23 mouse cellular contexts compared by ENCODE assay signal in the genomic region with DNA sequence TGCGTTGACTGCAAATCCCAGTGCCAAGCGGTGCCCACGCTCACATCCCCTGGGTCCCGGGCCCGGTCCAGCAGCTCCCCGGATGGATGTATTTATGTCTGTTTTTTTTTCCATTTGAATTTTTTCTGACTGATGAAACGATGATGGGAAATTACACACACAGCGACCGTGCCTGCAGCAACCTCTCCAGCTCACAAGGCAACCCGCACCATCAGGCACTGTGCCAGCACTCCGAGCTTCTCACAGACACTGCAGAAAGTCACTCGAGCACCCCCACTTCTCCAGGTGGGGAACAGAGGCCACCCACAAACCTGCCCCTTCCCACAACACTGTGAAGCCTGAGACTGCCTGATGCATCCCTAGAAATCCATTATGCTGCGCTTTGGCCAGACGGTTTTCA. TPM values are rescaled to one million over a fixed set of nuclear protein-coding genes. Genes with fewer than 3 reads are reported as not detected.
DNase-seq lines count a peak whose midpoint lies in the region; ATAC-seq and TF ChIP-seq lines count a peak whose summit lies in the region.
"Had no signal": no experiment of that assay in that cellular context is flagged by ENCODE, and none has a peak within 500 bp of the region (broad histone marks: within the 10 kb centered on the region; RNA-seq: fewer than 3 reads in every experiment).

No protein-coding gene starts in this region.

- WGBS in hindbrain, embryonic 13.5 days: 64% methylated on average over 14 of the region's 14 CpGs
- 52% methylated on average over 14 of the region's 14 CpGs for WGBS in hindbrain, embryonic 14.5 days

- DNase-seq in hindbrain, embryonic 14.5 days (ENCODE audit: low spot score): no peak
- DNase-seq in right cerebral cortex, postnatal 4 days: peak; percentile 29
- DNase-seq in right cerebral cortex, adult 2 months (ENCODE audit: low spot score in 2 of 2): no peak
- peak; percentile 65 for DNase-seq in cerebellum, adult 9-10 months
- no peak for DNase-seq in layer of hippocampus, adult 2 months (ENCODE audit: low spot score in 2 of 2)
- DNase-seq: kidney, adult 8-10 months; lung, postnatal 10 days; spleen, adult 18-20 months; thymus, postnatal 4 days had no signal

- H3K4me2 ChIP-seq in hindbrain, embryonic 13.5 days: no peak overlapping the region
- H3K4me2 ChIP-seq in hindbrain, embryonic 14.5 days (replicated peaks): no peak overlapping the region
- H3K4me2 ChIP-seq: embryonic facial prominence, embryonic 15.5 days; forebrain, embryonic 12.5 days; limb, embryonic 12.5 days; liver, embryonic 15.5 days had no signal

- H3K9ac ChIP-seq in hindbrain, embryonic 13.5 days: no peak overlapping the region
- no peak overlapping the region for H3K9ac ChIP-seq in hindbrain, embryonic 14.5 days
- H3K9ac ChIP-seq: embryonic facial prominence, embryonic 15.5 days; forebrain, embryonic 12.5 days; limb, embryonic 12.5 days; liver, embryonic 15.5 days had no signal

- H3K4me3 ChIP-seq in hindbrain, embryonic 13.5 days: no peak overlapping the region
- H3K4me3 ChIP-seq in hindbrain, embryonic 14.5 days (replicated peaks; ENCODE audit: low read length): no peak overlapping the region
- no peak overlapping the region for H3K4me3 ChIP-seq in layer of hippocampus, adult 2 months
- H3K4me3 ChIP-seq: embryonic facial prominence, embryonic 15.5 days; forebrain, embryonic 12.5 days; left cerebral cortex, adult 2 months; limb, embryonic 12.5 days; liver, embryonic 15.5 days had no signal

- H3K27ac ChIP-seq in hindbrain, embryonic 13.5 days: peak overlapping the region; percentile 60; the same call in 1 of the 2 replicates
- H3K27ac ChIP-seq in hindbrain, embryonic 14.5 days: no peak overlapping the region; the same call in 1 of the 2 replicates
- H3K27ac ChIP-seq in layer of hippocampus, adult 2 months: no peak overlapping the region
- H3K27ac ChIP-seq: embryonic facial prominence, embryonic 15.5 days; forebrain, embryonic 12.5 days; left cerebral cortex, adult 2 months; limb, embryonic 12.5 days; liver, embryonic 15.5 days had no signal

- H3K4me1 ChIP-seq in hindbrain, embryonic 13.5 days (replicated peaks): peaks cover 50% of the 10 kb centered on the region
- peaks cover 34% of the 10 kb centered on the region for H3K4me1 ChIP-seq in hindbrain, embryonic 14.5 days (replicated peaks; ENCODE audit: control insufficient read depth, insufficient read depth, low read length)
- H3K4me1 ChIP-seq: liver, embryonic 15.5 days had no signal

- no peaks in the 10 kb centered on the region for H3K9me3 ChIP-seq in hindbrain, embryonic 13.5 days
- no peaks in the 10 kb centered on the region for H3K9me3 ChIP-seq in hindbrain, embryonic 14.5 days (ENCODE audit: control insufficient read depth, low read length)
- H3K9me3 ChIP-seq: embryonic facial prominence, embryonic 15.5 days; forebrain, embryonic 12.5 days; limb, embryonic 12.5 days; liver, embryonic 15.5 days had no signal

- peaks cover 72% of the 10 kb centered on the region for H3K27me3 ChIP-seq in hindbrain, embryonic 13.5 days
- H3K27me3 ChIP-seq in hindbrain, embryonic 14.5 days (ENCODE audit: control insufficient read depth, insufficient read depth, low read length): peaks cover 36% of the 10 kb centered on the region

- no peaks in the 10 kb centered on the region for H3K36me3 ChIP-seq in hindbrain, embryonic 13.5 days
- no peaks in the 10 kb centered on the region for H3K36me3 ChIP-seq in hindbrain, embryonic 14.5 days (replicated peaks; ENCODE audit: control insufficient read depth, insufficient read depth)
- H3K36me3 ChIP-seq: embryonic facial prominence, embryonic 15.5 days; forebrain, embryonic 12.5 days; limb, embryonic 12.5 days; liver, embryonic 15.5 days had no signal

- no peak for ATAC-seq in hindbrain, embryonic 13.5 days (ENCODE audit: low FRiP score)
- ATAC-seq in hindbrain, embryonic 14.5 days (ENCODE audit: low FRiP score): no peak
- ATAC-seq in frontal cortex, adult (ENCODE audit: low TSS enrichment): no peak

- no peak for TF ChIP-seq CTCF in layer of hippocampus, adult 2 months (conservative IDR thresholded peaks at IDR 0.05)

RNA-seq across cellular contexts. Expression of gene Uncx, which starts 51.7 kb away (rescaled TPM):
- polyA plus RNA-seq in hindbrain, embryonic 13.5 days (2015; fragmentation: Nextera tagmentation; extraction: Ambion mirVana): 48.8 and 60.7 TPM in 2 replicates
- polyA plus RNA-seq in hindbrain, embryonic 14.5 days (2014; fragmentation: Nextera tagmentation; extraction: Ambion mirVana): 25.4 and 31.0 TPM in 2 replicates
- not detected for total RNA-seq in layer of hippocampus, adult 2 months (2021)
- total RNA-seq: adrenal gland, adult 18-20 months; gastrocnemius, adult 8-10 months; heart, adult 8-10 months had no signal
- polyA plus RNA-seq: C2C12; heart, postnatal 0 days; large intestine, adult 2 months; liver, embryonic 15.5 days; stomach, embryonic 16.5 days had no signal

Comparison
In these comparisons a context has a peak if more than half of its experiments do, and no peak if none do; other contexts are left out.
1. DNase-seq: peak in right cerebral cortex, postnatal 4 days (single experiment) and cerebellum, adult 9-10 months (single experiment); none in hindbrain, embryonic 14.5 days (single experiment), right cerebral cortex, adult 2 months (0 of 2) and layer of hippocampus, adult 2 months (0 of 2).